Comparison of ENCODE assay signal across 7 mouse cellular contexts in genomic region chr5:21784161-21785052, GRCm38 (mm10). TPM values are rescaled to one million over a fixed set of nuclear protein-coding genes. Genes with fewer than 3 reads are reported as not detected.
DNase-seq lines count a peak whose midpoint lies in the region; ATAC-seq and TF ChIP-seq lines count a peak whose summit lies in the region.

No protein-coding gene starts in this region.

- peak overlapping the region; percentile 55 for H3K27ac ChIP-seq in CH12.LX (ENCODE audit: insufficient read depth, low read depth)
- peak overlapping the region; percentile 70 for H3K27ac ChIP-seq in heart, embryonic 16.5 days (ENCODE audit: low read length)
- H3K27ac ChIP-seq in midbrain, embryonic 11.5 days (ENCODE audit: low read depth, low read length): peak overlapping the region; percentile 54; the same call in 1 of the 2 replicates

- no peak for TF ChIP-seq RAD21 in CH12.LX (IDR thresholded peaks at IDR 0.05; ENCODE audit: low read depth, low read length)

- in situ Hi-C loops in CH12.LX (cut with MboI; ENCODE audit: low pct_ligation_motif_present, low pct_unique_long_range_greater_than_20kb, low sequenced_read_pairs): no loop called here

- TF ChIP-seq POLR2A in CH12.LX (IDR thresholded peaks at IDR 0.05; ENCODE audit: low read depth, low read length): no peak

- H3K9ac ChIP-seq in CH12.LX (ENCODE audit: insufficient read depth, low read depth): peak overlapping the region; percentile 60
- H3K9ac ChIP-seq in heart, embryonic 16.5 days (ENCODE audit: low read length): peak overlapping the region; percentile 88
- peak overlapping the region; percentile 67 for H3K9ac ChIP-seq in midbrain, embryonic 11.5 days (ENCODE audit: low read length)

- no peak for TF ChIP-seq EP300 in CH12.LX (IDR thresholded peaks at IDR 0.05; ENCODE audit: low read length)

- peak overlapping the region; percentile 95 to 100 (median 95) for H3K4me3 ChIP-seq in CH12.LX (replicated peaks in 1 of 3; ENCODE audit: low read depth in 2 of 3, low read length in 2 of 3, poor library complexity in 1 of 3)
- peak overlapping the region; percentile 87 for H3K4me3 ChIP-seq in heart, embryonic 16.5 days (ENCODE audit: low read length)
- H3K4me3 ChIP-seq in midbrain, embryonic 11.5 days (ENCODE audit: low read depth, low read length): peak overlapping the region; percentile 93

- dilution Hi-C loops in CH12.LX (cut with MboI; ENCODE audit: extremely low pct_ligation_motif_present, extremely low pct_unique_long_range_greater_than_20kb, low sequenced_read_pairs): no loop called here

- WGBS in heart, embryonic 16.5 days: under 1% methylated on average over 51 of the region's 51 CpGs
- WGBS in midbrain, embryonic 11.5 days: 1% methylated on average over 51 of the region's 51 CpGs

- DNase-seq in B cell, adult 2 months: peak; percentile 14 to 19
- peak; percentile 48 for DNase-seq in CH12.LX (ENCODE audit: extremely low read depth)
- DNase-seq in cerebellum, adult 8-10 months: peak; percentile 7
- DNase-seq in kidney, postnatal 25 days: peak; percentile 47 to 48
- peak; percentile 93 for DNase-seq in midbrain, embryonic 11.5 days (ENCODE audit: low spot score, missing footprints)
- peak; percentile 52 to 65 for DNase-seq in thymus, postnatal 10 days (ENCODE audit: low spot score in 2 of 2)

- H3K36me3 ChIP-seq in CH12.LX (replicated peaks in 1 of 2; ENCODE audit: control insufficient read depth in 1 of 2, insufficient read depth in 1 of 2, low read length in 1 of 2): peaks cover 40 to 54% of the 10 kb centered on the region in 2 experiments
- peaks cover 30% of the 10 kb centered on the region for H3K36me3 ChIP-seq in heart, embryonic 16.5 days (ENCODE audit: control insufficient read depth, insufficient read depth)
- peaks cover 20% of the 10 kb centered on the region for H3K36me3 ChIP-seq in midbrain, embryonic 11.5 days (ENCODE audit: control insufficient read depth, insufficient read depth, low read length)

- no peak for TF ChIP-seq CTCF in CH12.LX (conservative IDR thresholded peaks at IDR 0.05 in 1 of 2, IDR thresholded peaks at IDR 0.05 in 1 of 2; ENCODE audit: low read depth in 2 of 2, low read length in 2 of 2)

- H3K4me2 ChIP-seq in CH12.LX (ENCODE audit: insufficient read depth, low read depth, poor library complexity, severe bottlenecking): peak overlapping the region; percentile 71
- H3K4me2 ChIP-seq in heart, embryonic 16.5 days (ENCODE audit: low read depth, low read length): peak overlapping the region; percentile 73
- H3K4me2 ChIP-seq in midbrain, embryonic 11.5 days: peak overlapping the region; percentile 91

- peaks cover 3 to 26% of the 10 kb centered on the region in 2 experiments; a peak in 2 of 4 replicates for H3K4me1 ChIP-seq in CH12.LX (ENCODE audit: control insufficient read depth in 1 of 2, insufficient read depth in 2 of 2)
- H3K4me1 ChIP-seq in heart, embryonic 16.5 days (ENCODE audit: control insufficient read depth, insufficient read depth, low read length): peaks cover 8% of the 10 kb centered on the region
- peaks cover 11% of the 10 kb centered on the region; the same call in 1 of the 2 replicates for H3K4me1 ChIP-seq in midbrain, embryonic 11.5 days (ENCODE audit: control insufficient read depth, insufficient read depth, low read length)

- peaks cover 57% of the 10 kb centered on the region for H3K79me2 ChIP-seq in CH12.LX (replicated peaks; ENCODE audit: control insufficient read depth, extremely low read depth, insufficient read depth, poor library complexity, severe bottlenecking)

- H3K27me3 ChIP-seq in CH12.LX (replicated peaks): no peaks in the 10 kb centered on the region
- no peaks in the 10 kb centered on the region for H3K27me3 ChIP-seq in heart, embryonic 16.5 days (ENCODE audit: control insufficient read depth, insufficient read depth, low read length)
- H3K27me3 ChIP-seq in midbrain, embryonic 11.5 days (ENCODE audit: control insufficient read depth, insufficient read depth, low read length): no peaks in the 10 kb centered on the region

- ATAC-seq in heart, embryonic 16.5 days (replicated peaks; ENCODE audit: extremely low read depth, insufficient read depth, low FRiP score): peak; percentile 29; the same call in 1 of the 2 replicates
- peak; percentile 83 for ATAC-seq in midbrain, embryonic 11.5 days (ENCODE audit: low FRiP score)

- H3K9me3 ChIP-seq in CH12.LX (replicated peaks; ENCODE audit: low read length): no peaks in the 10 kb centered on the region
- no peaks in the 10 kb centered on the region for H3K9me3 ChIP-seq in heart, embryonic 16.5 days (replicated peaks; ENCODE audit: control insufficient read depth, low read length)
- H3K9me3 ChIP-seq in midbrain, embryonic 11.5 days (ENCODE audit: control insufficient read depth, low read length): no peaks in the 10 kb centered on the region

TF ChIP-seq in CH12.LX, 34 proteins besides CTCF, POLR2A, EP300 and RAD21:
- TF ChIP-seq MEF2A (IDR thresholded peaks at IDR 0.05; ENCODE audit: borderline replicate concordance, low read depth, low read length) (no peak), MXI1 (IDR thresholded peaks at IDR 0.05; ENCODE audit: low read depth, low read length) (peak; percentile 86), UBTF (IDR thresholded peaks at IDR 0.05; ENCODE audit: low read depth, low read length) (0 out of 2 replicates have a peak, but pooled peaks have one; percentile 41), SIN3A (IDR thresholded peaks at IDR 0.05; ENCODE audit: low read length) (peak; percentile 70; the same call in 1 of the 2 replicates), MYC (IDR thresholded peaks at IDR 0.05; ENCODE audit: low read depth, low read length) (peak; percentile 63), CHD1 (IDR thresholded peaks at IDR 0.05; ENCODE audit: low read depth, low read length) (no peak; the same call in 1 of the 2 replicates), USF2 (conservative IDR thresholded peaks at IDR 0.05; ENCODE audit: low read depth, low read length) (no peak), JUND (conservative IDR thresholded peaks at IDR 0.05; ENCODE audit: low read depth, low read length) (no peak), MAX (IDR thresholded peaks at IDR 0.05; ENCODE audit: low read length) (peak; percentile 71), BHLHE40 (IDR thresholded peaks at IDR 0.05; ENCODE audit: low read depth, low read length) (peak; percentile 69)

RNA-seq across cellular contexts. Expression of gene Dnajc2, which starts 0.6 kb away (rescaled TPM):
- total RNA-seq in CH12.LX (2012; rRNA removed) (79.2 and 98.5 TPM in 2 replicates), CH12.LX (2014; rRNA removed) (138 and 151 TPM in 2 replicates)
- polyA plus RNA-seq in CH12.LX (2012; ENCODE audit: insufficient read length, low read depth): 242 and 268 TPM in 2 replicates
- 41.5 and 47.5 TPM in 2 replicates for polyA plus RNA-seq in heart, embryonic 16.5 days (2015; fragmentation: Nextera tagmentation; extraction: Ambion mirVana)
- 103 and 109 TPM in 2 replicates for polyA plus RNA-seq in midbrain, embryonic 11.5 days (2014; fragmentation: Nextera tagmentation; extraction: Ambion mirVana)

RNA-seq across cellular contexts. Expression of gene Psmc2, which starts 0.7 kb away (rescaled TPM):
- total RNA-seq in CH12.LX (2012; rRNA removed) (115 and 161 TPM in 2 replicates), CH12.LX (2014; rRNA removed) (87.4 and 90.1 TPM in 2 replicates)
- 208 and 232 TPM in 2 replicates for polyA plus RNA-seq in CH12.LX (2012; ENCODE audit: insufficient read length, low read depth)
- 138 and 139 TPM in 2 replicates for polyA plus RNA-seq in heart, embryonic 16.5 days (2015; fragmentation: Nextera tagmentation; extraction: Ambion mirVana)
- 253 and 272 TPM in 2 replicates for polyA plus RNA-seq in midbrain, embryonic 11.5 days (2014; fragmentation: Nextera tagmentation; extraction: Ambion mirVana)

RNA-seq across cellular contexts. Expression of gene Pmpcb, which starts 47.5 kb away (rescaled TPM):
- 113 and 121 TPM in 2 replicates for total RNA-seq in CH12.LX (2012; rRNA removed)
- total RNA-seq in CH12.LX (2014; rRNA removed): 166 and 184 TPM in 2 replicates
- 123 and 165 TPM in 2 replicates for polyA plus RNA-seq in CH12.LX (2012; ENCODE audit: insufficient read length, low read depth)
- polyA plus RNA-seq in heart, embryonic 16.5 days (2015; fragmentation: Nextera tagmentation; extraction: Ambion mirVana): 154 and 168 TPM in 2 replicates
- 106 and 115 TPM in 2 replicates for polyA plus RNA-seq in midbrain, embryonic 11.5 days (2014; fragmentation: Nextera tagmentation; extraction: Ambion mirVana)

Comparison
In these comparisons a context has a peak if more than half of its experiments do, and no peak if none do; other contexts are left out.
1. Peak in every context shown above with its lines: DNase-seq, ATAC-seq, H3K4me3 ChIP-seq and H3K27ac ChIP-seq.
2. DNase-seq: peak in every context shown above with its lines; median percentile 93 in midbrain, embryonic 11.5 days; 58 in thymus, postnatal 10 days; 48 in CH12.LX; 48 in kidney, postnatal 25 days; 16 in B cell, adult 2 months; 7 in cerebellum, adult 8-10 months.